Mouse (Mus musculus) mouse embryonic stem cell (cell line): ENCODE results near the gene Tmem117.

Experiments used
- in situ Hi-C, 2 experiments: fragments of 300-500 bp; cut with MboI; formaldehyde crosslinking; loops; 1 replicate in 1 of 2; 3 replicates in 1 of 2; pipeline ENCODE4 v1.14.3; 2019 to 2020; ENCODE audit warnings: low sequenced_read_pairs in 2 of 2, low pct_unique_long_range_greater_than_20kb in 1 of 2, mixed read lengths in 1 of 2; ENCODE audit not compliant: unreplicated experiment in 1 of 2

Tmem117 gene

GRCm38 (mm10) chr15:94634524-94634923 is 5.5 kb downstream of the Tmem117 start:
- in situ Hi-C loops, result no loop called here

- in situ Hi-C loops, result no loop called here
Measured at GRCm38 (mm10) chr15:94638207-94638606, 9.2 kb downstream of the Tmem117 start.

- in situ Hi-C loops, result no loop called here
Measured at GRCm38 (mm10) chr15:94639126-94639525, 10.1 kb downstream of the Tmem117 start.

GRCm38 (mm10) chr15:94646012-94646411 is 17.0 kb downstream of the Tmem117 start:
- in situ Hi-C loops, result no loop called here

- in situ Hi-C loops, result no loop called here
Measured at GRCm38 (mm10) chr15:94648430-94648829, 19.4 kb downstream of the Tmem117 start.

GRCm38 (mm10) chr15:94649071-94649765 is 20.2 kb downstream of the Tmem117 start:
- in situ Hi-C loops, result no loop called here

GRCm38 (mm10) chr15:94649766-94650120 is 20.7 kb downstream of the Tmem117 start:
- in situ Hi-C loops, result loop anchor here in 1 of 2 experiments (10.0 kb wide), 1 partner anchor 65 kb away; the partner anchor contains the start of gene Twf1

- in situ Hi-C loops, result loop anchor here in 1 of 2 experiments (10.0 kb wide), 1 partner anchor 67 kb away; the partner anchor contains the start of gene Twf1
Measured at GRCm38 (mm10) chr15:94651350-94651749, 22.3 kb downstream of the Tmem117 start.

GRCm38 (mm10) chr15:94651969-94652842 is 23.2 kb downstream of the Tmem117 start:
- in situ Hi-C loops, result loop anchor here in 1 of 2 experiments (10.0 kb wide), 1 partner anchor 67 kb away; the partner anchor contains the start of gene Twf1

GRCm38 (mm10) chr15:94652843-94653206 is 23.8 kb downstream of the Tmem117 start:
- in situ Hi-C loops, result loop anchor here in 1 of 2 experiments (10.0 kb wide), 1 partner anchor 68 kb away; the partner anchor contains the start of gene Twf1

- in situ Hi-C loops, result loop anchor here in 1 of 2 experiments (10.0 kb wide), 1 partner anchor 71 kb away; the partner anchor contains the start of gene Twf1
Measured at GRCm38 (mm10) chr15:94655811-94656323, 26.8 kb downstream of the Tmem117 start.

GRCm38 (mm10) chr15:94657882-94658281 is 28.9 kb downstream of the Tmem117 start:
- in situ Hi-C loops, result loop anchor here in 1 of 2 experiments (10.0 kb wide), 1 partner anchor 73 kb away; the partner anchor contains the start of gene Twf1

GRCm38 (mm10) chr15:94658392-94659111 is 29.5 kb downstream of the Tmem117 start:
- in situ Hi-C loops, result loop anchor here in 1 of 2 experiments (10.0 kb wide), 1 partner anchor 74 kb away; the partner anchor contains the start of gene Twf1

- in situ Hi-C loops, result loop anchor here in 1 of 2 experiments (10.0 kb wide), 1 partner anchor 74 kb away; the partner anchor contains the start of gene Twf1
Measured at GRCm38 (mm10) chr15:94659112-94659437, 30.0 kb downstream of the Tmem117 start.

- in situ Hi-C loops, result loop anchor here in 1 of 2 experiments (5.0 kb wide), 1 partner anchor 104 kb away; no protein-coding TSS in a partner anchor
Measured at GRCm38 (mm10) chr15:94660913-94661312, 31.9 kb downstream of the Tmem117 start.

- in situ Hi-C loops, result loop anchor here in 1 of 2 experiments (5.0 kb wide), 1 partner anchor 104 kb away; no protein-coding TSS in a partner anchor
Measured at GRCm38 (mm10) chr15:94661398-94661797, 32.4 kb downstream of the Tmem117 start.

GRCm38 (mm10) chr15:94664612-94665011 is 35.6 kb downstream of the Tmem117 start:
- in situ Hi-C loops, result loop anchor here in 1 of 2 experiments (5.0 kb wide), 1 partner anchor 107 kb away; no protein-coding TSS in a partner anchor

GRCm38 (mm10) chr15:94681135-94681534 is 52.1 kb downstream of the Tmem117 start:
- in situ Hi-C loops, result no loop called here
